Mouse (Mus musculus) spleen, adult 2 months (tissue): ENCODE data around the gene Olfr618.

Experiments used
- CTCF ChIP-seq: fragments of 200-500 bp; IDR thresholded peaks from 2 replicates; pipeline ENCODE4 v1.5.1; 2011; ENCODE audit warnings: mild to moderate bottlenecking, inconsistent platforms; ENCODE audit not compliant: insufficient read depth, insufficient read length, insufficient replicate concordance; ENCODE audit errors: extremely low read depth
- POLR2A ChIP-seq: fragments of 200-500 bp; IDR thresholded peaks from 2 replicates; pipeline ENCODE4 v1.6.1; 2011; ENCODE audit warnings: low read depth, low read length, inconsistent platforms

DNA sequence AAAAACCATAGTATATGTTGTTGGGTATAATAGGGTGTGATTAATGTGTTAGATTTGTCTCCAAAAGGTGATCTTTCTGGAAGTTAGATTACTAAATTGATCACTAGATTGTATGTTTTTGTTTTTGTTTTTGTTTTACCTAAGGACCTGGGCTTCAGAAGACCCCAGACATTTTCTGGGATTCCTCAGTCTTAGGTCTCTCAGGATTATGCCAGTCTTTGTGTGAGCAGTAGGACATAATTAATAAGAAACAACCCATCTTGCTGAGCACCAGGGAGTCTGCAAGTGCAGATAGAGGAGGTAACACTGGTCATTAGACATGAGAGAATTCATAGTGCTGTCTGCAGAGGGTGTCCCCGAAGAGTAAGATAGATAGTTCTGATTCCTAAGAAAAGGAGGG is 17.1 kb upstream of the Olfr618 start, which contains the start of gene Olfr617:
- no peak for TF ChIP-seq CTCF
- TF ChIP-seq POLR2A, result no peak
